Mouse (Mus musculus) CH12.LX (cell line): ENCODE data around the gene Gm20518. TPM values are rescaled to one million over a fixed set of nuclear protein-coding genes. Genes with fewer than 3 reads are reported as not detected.

ENCODE experiments used
- DNase-seq: peaks from one replicate; pipeline ENCODE4 v3.0.0-alpha.2; 2013; ENCODE audit errors: extremely low read depth
- H3K27ac ChIP-seq: 2 replicates; pipeline ENCODE4 v1.5.1; 2012; ENCODE audit warnings: low read depth, mild to moderate bottlenecking, control low read depth, moderate library complexity; ENCODE audit not compliant: insufficient read depth
- H3K27me3 ChIP-seq: replicated peaks from 2 replicates; pipeline ENCODE3; 2012; ENCODE audit warnings: inconsistent platforms
- H3K36me3 ChIP-seq, 2 experiments: replicated peaks in 1 of 2; 2 replicates each; pipeline versions ENCODE3 to v1.6.1; 2012; ENCODE audit warnings: inconsistent platforms in 1 of 2, low read length in 1 of 2, mild to moderate bottlenecking in 1 of 2, mixed read lengths in 1 of 2, moderate library complexity in 1 of 2; ENCODE audit not compliant: control insufficient read depth in 1 of 2, insufficient read depth in 1 of 2
- H3K4me1 ChIP-seq, 2 experiments: 2 replicates each; pipeline ENCODE4 v1.6.1; 2012; ENCODE audit warnings: inconsistent platforms in 1 of 2, moderate library complexity in 1 of 2; ENCODE audit not compliant: insufficient read depth in 2 of 2, control insufficient read depth in 1 of 2
- H3K4me2 ChIP-seq: 2 replicates; pipeline ENCODE4 v1.6.1; 2012; ENCODE audit warnings: low read depth, mild to moderate bottlenecking, control low read depth; ENCODE audit not compliant: poor library complexity, insufficient read depth, severe bottlenecking
- H3K4me3 ChIP-seq, 3 experiments: fragments of 150-350 bp in 1 of 3; sonication (generic) in 1 of 3; replicated peaks in 1 of 3; 2 replicates each; pipeline versions ENCODE3 to v1.5.1; 2011 to 2012; ENCODE audit warnings: low read depth in 2 of 3, low read length in 2 of 3, mild to moderate bottlenecking in 2 of 3, moderate library complexity in 2 of 3, control low read depth in 1 of 3, improper control_type of control experiment in 1 of 3, inconsistent platforms in 1 of 3, mixed read lengths in 1 of 3; ENCODE audit not compliant: poor library complexity in 1 of 3
- H3K79me2 ChIP-seq: replicated peaks from 2 replicates; pipeline ENCODE4 v1.6.1; 2012; ENCODE audit warnings: mild to moderate bottlenecking, moderate library complexity; ENCODE audit not compliant: control insufficient read depth, poor library complexity, insufficient read depth, severe bottlenecking; ENCODE audit errors: extremely low read depth
- H3K9ac ChIP-seq: 2 replicates; pipeline ENCODE4 v1.6.1; 2012; ENCODE audit warnings: low read depth, mild to moderate bottlenecking, control low read depth, moderate library complexity; ENCODE audit not compliant: insufficient read depth
- H3K9me3 ChIP-seq: replicated peaks from 2 replicates; pipeline ENCODE3; 2012; ENCODE audit warnings: low read length, inconsistent platforms, mixed read lengths
- CHD1 ChIP-seq: IDR thresholded peaks from 2 replicates; pipeline ENCODE4 v1.6.1; 2012; ENCODE audit warnings: low read depth, low read length, improper control_type of control experiment, inconsistent platforms
- CTCF ChIP-seq, 2 experiments: IDR thresholded peaks in 1 of 2; conservative IDR thresholded peaks in 1 of 2; 2 replicates each; pipeline ENCODE4 v1.5.1; 2011 to 2012; ENCODE audit warnings: low read depth in 2 of 2, low read length in 2 of 2, improper control_type of control experiment in 1 of 2, inconsistent platforms in 1 of 2, mild to moderate bottlenecking in 1 of 2, moderate library complexity in 1 of 2
- EP300 ChIP-seq: IDR thresholded peaks from 2 replicates; pipeline ENCODE4 v1.6.1; 2011; ENCODE audit warnings: low read length, improper control_type of control experiment
- ETS1 ChIP-seq: conservative IDR thresholded peaks from 2 replicates; pipeline ENCODE4 v1.6.1; 2012; ENCODE audit warnings: low read depth, mild to moderate bottlenecking, inconsistent platforms, low read length, improper control_type of control experiment, moderate library complexity
- HCFC1 ChIP-seq: IDR thresholded peaks from 2 replicates; pipeline ENCODE4 v1.6.1; 2012; ENCODE audit warnings: low read depth, mild to moderate bottlenecking, inconsistent platforms, low read length, improper control_type of control experiment
- MAFK ChIP-seq: IDR thresholded peaks from 2 replicates; pipeline ENCODE4 v1.6.1; 2011; ENCODE audit warnings: low read length, improper control_type of control experiment; ENCODE audit not compliant: insufficient replicate concordance
- MAZ ChIP-seq: IDR thresholded peaks from 2 replicates; pipeline ENCODE4 v1.6.1; 2012; ENCODE audit warnings: low read depth, mild to moderate bottlenecking, inconsistent platforms, low read length, improper control_type of control experiment, moderate library complexity
- MEF2A ChIP-seq: IDR thresholded peaks from 2 replicates; pipeline ENCODE4 v1.6.1; 2014; ENCODE audit warnings: low read depth, mild to moderate bottlenecking, inconsistent platforms, low read length, improper control_type of control experiment, borderline replicate concordance
- PAX5 ChIP-seq: IDR thresholded peaks from 2 replicates; pipeline ENCODE4 v1.6.1; 2012; ENCODE audit warnings: low read length, inconsistent platforms, mixed read lengths
- RAD21 ChIP-seq: IDR thresholded peaks from 2 replicates; pipeline ENCODE4 v1.6.1; 2011; ENCODE audit warnings: low read depth, mild to moderate bottlenecking, low read length, improper control_type of control experiment, moderate library complexity
- RCOR1 ChIP-seq: conservative IDR thresholded peaks from 2 replicates; pipeline ENCODE4 v1.6.1; 2012; ENCODE audit warnings: low read depth, mild to moderate bottlenecking, inconsistent platforms, low read length, improper control_type of control experiment
- SMC3 ChIP-seq: IDR thresholded peaks from 2 replicates; pipeline ENCODE4 v1.6.1; 2011; ENCODE audit warnings: low read depth, low read length, improper control_type of control experiment
- UBTF ChIP-seq: IDR thresholded peaks from 2 replicates; pipeline ENCODE4 v1.6.1; 2012; ENCODE audit warnings: low read depth, mild to moderate bottlenecking, inconsistent platforms, low read length, improper control_type of control experiment, moderate library complexity
- USF1 ChIP-seq: IDR thresholded peaks from 2 replicates; pipeline ENCODE4 v1.6.1; 2014; ENCODE audit warnings: low read depth, mild to moderate bottlenecking, inconsistent platforms, low read length, improper control_type of control experiment
- USF2 ChIP-seq: conservative IDR thresholded peaks from 2 replicates; pipeline ENCODE4 v1.6.1; 2011; ENCODE audit warnings: low read depth, low read length, improper control_type of control experiment
- ZKSCAN1 ChIP-seq: IDR thresholded peaks from 2 replicates; pipeline ENCODE4 v1.6.1; 2012; ENCODE audit warnings: low read depth, inconsistent platforms, low read length, improper control_type of control experiment, borderline replicate concordance
- dilution Hi-C: fragments of 300-500 bp; cut with MboI; formaldehyde crosslinking; loops from 2 replicates; pipeline ENCODE4 v1.14.3; 2020; ENCODE audit warnings: low sequenced_read_pairs; ENCODE audit not compliant: extremely low pct_unique_long_range_greater_than_20kb, extremely low pct_ligation_motif_present
- in situ Hi-C: fragments of 300-500 bp; cut with MboI; formaldehyde crosslinking; loops from 3 replicates; pipeline ENCODE4 v1.14.3; 2019; ENCODE audit warnings: low sequenced_read_pairs, low pct_ligation_motif_present, low pct_unique_long_range_greater_than_20kb, mixed read lengths
- polyA plus RNA-seq: library from polyadenylated mRNA; unstranded; fragments of >175 nt; gene quantifications from 2 replicates; pipeline ENCODE4 v1.2.1, GENCODE M21; 2012; ENCODE audit warnings: low read depth; ENCODE audit not compliant: insufficient read length
- total RNA-seq, 2 experiments: library from RNA; depleted of rRNA; stranded (reverse); fragments of 300-350 nt in 1 of 2; fragments of >200 nt in 1 of 2; gene quantifications; 2 replicates each; pipeline ENCODE4 v1.2.3; 2012 to 2014

The Gm20518 gene
- total and polyA plus RNA-seq, 3 experiments = 0.16 to 0.91 (median 0.21) TPM

GRCm38 (mm10) chr16:17828229-17828628 lies 63.2 kb downstream of the Gm20518 start:
- Histone ChIP-seq H3K27me3 (peaks cover 6% of the 10 kb centered on the region), H3K4me2 (no peak overlapping the region), H3K36me3 (no peaks in the 10 kb centered on the region), H3K9me3 (no peaks in the 10 kb centered on the region), H3K4me1 (no peaks in the 10 kb centered on the region), H3K9ac (no peak overlapping the region), H3K79me2 (no peaks in the 10 kb centered on the region), H3K4me3 (no peak overlapping the region), H3K27ac (no peak overlapping the region)
- dilution Hi-C loops (no loop called here), in situ Hi-C loops (no loop called here)
- TF ChIP-seq SMC3 = no peak
- TF ChIP-seq RCOR1 = no peak
- TF ChIP-seq EP300 = no peak
- no peak for TF ChIP-seq CHD1
- DNase-seq = no peak

GRCm38 (mm10) chr16:17826500-17826899 lies 65.0 kb downstream of the Gm20518 start:
- TF ChIP-seq SMC3 = no peak
- TF ChIP-seq CTCF (conservative IDR thresholded peaks at IDR 0.05 in 1 of 2, IDR thresholded peaks at IDR 0.05 in 1 of 2; ENCODE audit: low read depth in 2 of 2, low read length in 2 of 2) = no peak
- no peak for TF ChIP-seq ZKSCAN1
- TF ChIP-seq MAZ = no peak
- TF ChIP-seq UBTF = no peak
- TF ChIP-seq MAFK = no peak
- no peak for TF ChIP-seq USF1
- no peak for TF ChIP-seq USF2
- TF ChIP-seq EP300 = no peak
- TF ChIP-seq CHD1 = no peak
- no peak for TF ChIP-seq ETS1
- no peak for TF ChIP-seq PAX5
- no peak for TF ChIP-seq MEF2A
- TF ChIP-seq RAD21 = no peak
- no peak for TF ChIP-seq HCFC1
- Histone ChIP-seq H3K27me3 (peaks cover 6% of the 10 kb centered on the region), H3K27ac (no peak overlapping the region), H3K9ac (no peak overlapping the region), H3K4me1 (no peaks in the 10 kb centered on the region), H3K4me2 (no peak overlapping the region), H3K36me3 (no peaks in the 10 kb centered on the region), H3K9me3 (no peaks in the 10 kb centered on the region), H3K79me2 (no peaks in the 10 kb centered on the region), H3K4me3 (no peak overlapping the region)
- no peak for DNase-seq
- dilution Hi-C loops = no loop called here
- in situ Hi-C loops = no loop called here
